Mouse (Mus musculus) left cerebral cortex, adult 9 months (tissue): ENCODE results near the gene Plekhg1.

Experiments used
- DNase-seq, 2 experiments: peaks; one replicate each; pipeline ENCODE4 v3.0.0; 2022; ENCODE audit warnings: low spot score in 2 of 2

Plekhg1 gene

GRCm38 (mm10) chr10:3827368-3827767, 87.2 kb downstream of the Plekhg1 start:
- DNase-seq: no peak

GRCm38 (mm10) chr10:3829472-3829871, 89.3 kb downstream of the Plekhg1 start:
- no peak for DNase-seq

GRCm38 (mm10) chr10:3830618-3831017, 90.5 kb downstream of the Plekhg1 start:
- DNase-seq: no peak

GRCm38 (mm10) chr10:3831597-3832351, 91.6 kb downstream of the Plekhg1 start:
- no peak for DNase-seq

- no peak for DNase-seq
Measured at GRCm38 (mm10) chr10:3834060-3834459, 93.9 kb downstream of the Plekhg1 start.

GRCm38 (mm10) chr10:3834678-3835077, 94.5 kb downstream of the Plekhg1 start:
- no peak for DNase-seq

GRCm38 (mm10) chr10:3835616-3836015, 95.5 kb downstream of the Plekhg1 start:
- DNase-seq: no peak

GRCm38 (mm10) chr10:3839748-3840432, 99.7 kb downstream of the Plekhg1 start:
- DNase-seq: no peak

GRCm38 (mm10) chr10:3844430-3844829, 104.3 kb downstream of the Plekhg1 start:
- no peak for DNase-seq

GRCm38 (mm10) chr10:3847021-3847420, 106.9 kb downstream of the Plekhg1 start:
- DNase-seq: no peak

GRCm38 (mm10) chr10:3851461-3851860, 111.3 kb downstream of the Plekhg1 start:
- no peak for DNase-seq

GRCm38 (mm10) chr10:3852733-3853132, 112.6 kb downstream of the Plekhg1 start:
- DNase-seq: no peak

- no peak for DNase-seq
Measured at GRCm38 (mm10) chr10:3857912-3858311, 117.7 kb downstream of the Plekhg1 start.

GRCm38 (mm10) chr10:3858437-3858836, 118.3 kb downstream of the Plekhg1 start:
- DNase-seq: no peak

- no peak for DNase-seq
Measured at GRCm38 (mm10) chr10:3858961-3859714, 119.0 kb downstream of the Plekhg1 start.

- no peak for DNase-seq
Measured at GRCm38 (mm10) chr10:3863411-3864195, 123.4 kb downstream of the Plekhg1 start.

- no peak for DNase-seq
Measured at GRCm38 (mm10) chr10:3864196-3864540, 124.0 kb downstream of the Plekhg1 start.

- no peak for DNase-seq
Measured at GRCm38 (mm10) chr10:3867298-3867697, 127.1 kb downstream of the Plekhg1 start.

- no peak for DNase-seq
Measured at GRCm38 (mm10) chr10:3870828-3871227, 130.7 kb downstream of the Plekhg1 start.

GRCm38 (mm10) chr10:3873467-3873866, 133.3 kb downstream of the Plekhg1 start:
- no peak for DNase-seq

- no peak for DNase-seq
Measured at GRCm38 (mm10) chr10:3877852-3878535, 137.8 kb downstream of the Plekhg1 start.
